Mouse (Mus musculus): ENCODE data around the gene Hcar1. TPM values are rescaled to one million over a fixed set of nuclear protein-coding genes. Genes with fewer than 3 reads are reported as not detected.

The Hcar1 gene
- polyA plus RNA-seq, 1 experiment = 0.05 TPM

DNA sequence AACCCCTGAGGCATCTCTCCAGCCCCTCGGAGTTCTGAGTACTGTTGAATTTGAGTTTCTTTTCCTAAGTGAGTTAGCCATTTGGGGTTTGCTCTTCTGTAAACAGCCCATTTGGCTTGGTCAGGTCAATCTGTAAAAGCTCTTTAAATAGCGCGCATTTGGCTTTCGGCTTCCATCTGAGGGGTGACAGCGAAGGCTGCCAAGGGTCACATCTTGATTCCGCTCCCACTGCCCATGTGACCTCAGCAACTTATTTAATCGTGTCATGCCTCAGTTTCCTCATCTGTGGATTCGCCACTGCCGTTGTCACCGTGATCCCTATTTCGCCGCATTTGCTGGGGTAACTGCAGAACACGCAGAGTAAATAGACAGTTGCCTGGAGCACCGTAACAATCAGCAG lies 35.5 kb downstream of the Hcar1 start:
- peaks cover 11% of the 10 kb centered on the region for H3K4me1 ChIP-seq (ENCODE audit: control insufficient read depth, insufficient read depth, low read length)
- no peaks in the 10 kb centered on the region for H3K27me3 ChIP-seq (ENCODE audit: control insufficient read depth, insufficient read depth, low read length)
- no peaks in the 10 kb centered on the region for H3K36me3 ChIP-seq (ENCODE audit: control insufficient read depth, insufficient read depth, low read length)
- H3K4me3 ChIP-seq (ENCODE audit: control insufficient read depth, low read depth, low read length) = no peak overlapping the region
- TF ChIP-seq CTCF (IDR thresholded peaks at IDR 0.05; ENCODE audit: control insufficient read depth, insufficient read depth, insufficient replicate concordance, low read depth, low read length) (no peak), POLR2A (IDR thresholded peaks at IDR 0.05; ENCODE audit: control insufficient read depth, low read depth, low read length) (no peak)
- H3K27ac ChIP-seq (ENCODE audit: control insufficient read depth, insufficient read depth, low read depth, low read length) = no peak overlapping the region

DNA sequence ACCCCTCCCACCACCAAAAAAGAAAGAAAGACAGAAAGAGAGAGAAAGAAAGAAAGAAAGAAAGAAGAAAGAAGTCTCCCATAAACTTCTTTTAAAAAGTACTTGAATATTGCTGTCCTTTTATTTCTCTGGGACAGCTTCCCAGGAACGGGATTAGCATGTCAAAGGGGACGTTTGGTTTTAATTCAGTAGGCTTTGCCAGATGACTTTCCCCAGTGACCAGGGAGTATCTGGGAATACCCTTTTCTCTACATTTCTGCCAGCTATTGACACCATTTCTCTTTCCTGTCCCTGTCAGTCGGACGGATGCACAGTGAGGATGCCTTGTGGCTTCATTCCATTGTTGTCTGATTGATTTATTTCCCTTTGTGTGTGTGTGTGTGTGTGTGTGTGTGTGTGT lies 36.0 kb downstream of the Hcar1 start:
- Histone ChIP-seq H3K27me3 (ENCODE audit: control insufficient read depth, insufficient read depth, low read length) (no peaks in the 10 kb centered on the region), H3K4me1 (ENCODE audit: control insufficient read depth, insufficient read depth, low read length) (peaks cover 11% of the 10 kb centered on the region), H3K4me3 (ENCODE audit: control insufficient read depth, low read depth, low read length) (no peak overlapping the region), H3K27ac (ENCODE audit: control insufficient read depth, insufficient read depth, low read depth, low read length) (no peak overlapping the region), H3K36me3 (ENCODE audit: control insufficient read depth, insufficient read depth, low read length) (no peaks in the 10 kb centered on the region)
- TF ChIP-seq CTCF (IDR thresholded peaks at IDR 0.05; ENCODE audit: control insufficient read depth, insufficient read depth, insufficient replicate concordance, low read depth, low read length) = no peak
- TF ChIP-seq POLR2A (IDR thresholded peaks at IDR 0.05; ENCODE audit: control insufficient read depth, low read depth, low read length) = no peak

DNA sequence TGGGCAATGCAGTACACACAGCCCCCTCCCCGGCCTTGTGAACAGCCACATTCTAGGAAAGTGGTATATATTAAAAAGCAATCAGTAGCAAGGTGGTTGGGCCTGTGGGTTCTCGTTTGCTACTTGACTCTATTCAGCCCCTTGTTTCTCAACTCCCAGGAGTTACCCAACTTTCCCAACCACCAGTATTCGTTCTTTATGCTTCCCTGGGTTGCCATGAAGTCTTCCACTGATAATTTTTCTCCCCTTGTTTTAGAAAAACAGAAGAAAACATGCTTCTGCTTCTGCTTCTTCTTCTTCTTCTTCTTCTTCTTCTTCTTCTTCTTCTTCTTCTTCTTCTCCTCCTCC lies 36.9 kb downstream of the Hcar1 start:
- Histone ChIP-seq H3K27me3 (ENCODE audit: control insufficient read depth, insufficient read depth, low read length) (no peaks in the 10 kb centered on the region), H3K4me3 (ENCODE audit: control insufficient read depth, low read depth, low read length) (no peak overlapping the region), H3K36me3 (ENCODE audit: control insufficient read depth, insufficient read depth, low read length) (no peaks in the 10 kb centered on the region), H3K4me1 (ENCODE audit: control insufficient read depth, insufficient read depth, low read length) (peaks cover 17% of the 10 kb centered on the region), H3K27ac (ENCODE audit: control insufficient read depth, insufficient read depth, low read depth, low read length) (no peak overlapping the region)
- TF ChIP-seq CTCF (IDR thresholded peaks at IDR 0.05; ENCODE audit: control insufficient read depth, insufficient read depth, insufficient replicate concordance, low read depth, low read length) (no peak), POLR2A (IDR thresholded peaks at IDR 0.05; ENCODE audit: control insufficient read depth, low read depth, low read length) (no peak)

DNA sequence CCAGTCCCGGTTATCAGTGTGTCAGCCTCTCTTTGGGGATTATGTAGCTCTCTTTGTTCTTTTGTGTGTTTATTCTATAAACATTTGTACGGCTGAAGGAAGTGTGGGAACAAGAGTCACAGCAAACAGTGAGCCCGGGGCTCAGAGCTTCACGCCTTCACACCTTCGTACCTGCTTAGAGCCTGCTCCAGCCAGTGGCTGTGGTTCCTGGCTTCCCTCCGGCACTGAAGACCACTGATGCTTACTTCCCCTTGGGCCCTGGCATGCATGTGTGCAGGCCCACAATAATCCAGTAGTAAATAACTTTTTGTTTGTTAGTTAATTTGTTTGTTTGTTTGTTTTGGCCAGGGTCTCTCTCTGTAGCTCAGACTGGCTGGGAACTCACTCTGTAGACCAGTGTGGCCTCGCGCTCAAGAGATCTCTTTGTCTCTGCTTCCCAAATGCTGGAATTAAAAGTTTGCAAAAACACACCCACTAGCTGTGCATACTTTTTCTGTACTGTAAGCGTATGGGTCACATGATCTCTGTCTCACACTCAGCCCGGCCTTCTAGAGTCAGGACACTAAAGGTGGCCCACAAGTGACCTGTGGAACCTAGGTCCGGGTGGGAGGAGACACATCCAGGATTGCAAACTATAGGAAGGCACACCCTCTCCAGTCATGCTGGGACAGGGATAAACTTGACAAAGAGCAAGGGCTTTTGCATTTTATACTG lies 37.4 kb downstream of the Hcar1 start:
- Histone ChIP-seq H3K27me3 (ENCODE audit: control insufficient read depth, insufficient read depth, low read length) (no peaks in the 10 kb centered on the region), H3K36me3 (ENCODE audit: control insufficient read depth, insufficient read depth, low read length) (no peaks in the 10 kb centered on the region), H3K4me1 (ENCODE audit: control insufficient read depth, insufficient read depth, low read length) (peaks cover 17% of the 10 kb centered on the region), H3K4me3 (ENCODE audit: control insufficient read depth, low read depth, low read length) (no peak overlapping the region), H3K27ac (ENCODE audit: control insufficient read depth, insufficient read depth, low read depth, low read length) (no peak overlapping the region)
- no peak for TF ChIP-seq POLR2A (IDR thresholded peaks at IDR 0.05; ENCODE audit: control insufficient read depth, low read depth, low read length)
- TF ChIP-seq CTCF (IDR thresholded peaks at IDR 0.05; ENCODE audit: control insufficient read depth, insufficient read depth, insufficient replicate concordance, low read depth, low read length) = no peak

DNA sequence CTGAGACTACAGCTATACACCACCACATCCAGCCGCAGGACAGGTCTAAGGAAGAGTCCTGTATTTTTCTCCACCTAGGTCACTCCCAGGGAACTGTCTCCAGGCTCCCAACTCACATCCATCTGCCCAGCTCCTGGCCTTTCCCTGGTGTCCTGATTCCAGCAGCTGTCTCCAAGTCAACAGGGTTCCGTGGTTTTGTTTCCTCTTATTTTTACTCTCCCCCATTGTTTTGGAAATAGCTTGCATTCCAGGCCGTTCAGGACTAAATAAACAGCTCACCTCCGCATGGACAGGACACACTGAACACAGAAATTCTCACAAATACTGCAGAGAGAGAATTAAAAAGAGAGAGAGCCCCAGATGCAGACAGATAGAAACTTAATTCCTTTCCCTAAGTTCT lies 42.4 kb downstream of the Hcar1 start:
- no peak overlapping the region for H3K4me3 ChIP-seq (ENCODE audit: control insufficient read depth, low read depth, low read length)
- peaks cover 6% of the 10 kb centered on the region for H3K4me1 ChIP-seq (ENCODE audit: control insufficient read depth, insufficient read depth, low read length)
- H3K27me3 ChIP-seq (ENCODE audit: control insufficient read depth, insufficient read depth, low read length) = no peaks in the 10 kb centered on the region
- no peak for TF ChIP-seq CTCF (IDR thresholded peaks at IDR 0.05; ENCODE audit: control insufficient read depth, insufficient read depth, insufficient replicate concordance, low read depth, low read length)
- TF ChIP-seq POLR2A (IDR thresholded peaks at IDR 0.05; ENCODE audit: control insufficient read depth, low read depth, low read length) = no peak
- no peak overlapping the region for H3K27ac ChIP-seq (ENCODE audit: control insufficient read depth, insufficient read depth, low read depth, low read length)
- no peaks in the 10 kb centered on the region for H3K36me3 ChIP-seq (ENCODE audit: control insufficient read depth, insufficient read depth, low read length)

DNA sequence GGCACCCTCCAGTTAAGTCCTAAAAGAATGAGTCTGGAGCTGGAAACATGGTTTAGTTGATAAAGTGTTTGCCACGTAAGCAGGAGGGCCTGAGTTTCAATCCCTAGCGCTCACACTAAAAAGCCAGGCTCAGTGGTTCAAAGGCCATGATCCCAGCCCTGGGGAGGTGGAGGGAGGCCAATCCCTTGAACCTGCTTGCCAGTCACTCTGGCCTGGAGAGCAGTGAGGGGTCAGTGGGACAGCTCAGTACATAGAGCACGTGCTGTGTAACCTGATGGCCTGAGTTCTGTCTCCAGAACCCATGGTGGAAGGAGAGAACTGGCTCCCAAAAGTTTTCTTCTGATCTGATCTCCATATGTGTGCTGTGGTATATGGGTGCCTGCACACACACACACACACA lies 45.0 kb downstream of the Hcar1 start:
- no peaks in the 10 kb centered on the region for H3K36me3 ChIP-seq (ENCODE audit: control insufficient read depth, insufficient read depth, low read length)
- H3K4me1 ChIP-seq (ENCODE audit: control insufficient read depth, insufficient read depth, low read length) = peaks cover 6% of the 10 kb centered on the region
- no peak overlapping the region for H3K27ac ChIP-seq (ENCODE audit: control insufficient read depth, insufficient read depth, low read depth, low read length)
- no peaks in the 10 kb centered on the region for H3K27me3 ChIP-seq (ENCODE audit: control insufficient read depth, insufficient read depth, low read length)
- TF ChIP-seq CTCF (IDR thresholded peaks at IDR 0.05; ENCODE audit: control insufficient read depth, insufficient read depth, insufficient replicate concordance, low read depth, low read length) = no peak
- no peak for TF ChIP-seq POLR2A (IDR thresholded peaks at IDR 0.05; ENCODE audit: control insufficient read depth, low read depth, low read length)
- no peak overlapping the region for H3K4me3 ChIP-seq (ENCODE audit: control insufficient read depth, low read depth, low read length)

DNA sequence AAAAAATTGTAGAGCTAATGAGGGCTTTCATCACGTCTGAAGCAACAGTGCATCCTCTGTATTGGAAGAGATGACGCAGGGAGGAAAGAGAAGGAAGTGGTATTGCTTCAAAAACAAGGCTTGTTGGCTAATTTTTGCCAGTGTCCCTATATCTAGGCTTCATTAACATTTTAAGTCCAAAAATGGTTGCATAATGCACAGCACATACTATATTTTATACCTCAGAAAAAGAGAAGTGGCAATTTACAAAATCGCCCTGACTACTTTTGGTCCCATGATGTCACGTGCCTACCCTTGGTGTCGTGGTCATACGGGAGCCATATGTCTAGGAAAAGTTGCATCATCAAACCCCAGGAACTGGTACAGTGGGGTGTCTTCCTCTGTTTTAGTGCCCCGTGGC lies 47.5 kb downstream of the Hcar1 start:
- H3K36me3 ChIP-seq (ENCODE audit: control insufficient read depth, insufficient read depth, low read length) = no peaks in the 10 kb centered on the region
- no peak for TF ChIP-seq POLR2A (IDR thresholded peaks at IDR 0.05; ENCODE audit: control insufficient read depth, low read depth, low read length)
- TF ChIP-seq CTCF (IDR thresholded peaks at IDR 0.05; ENCODE audit: control insufficient read depth, insufficient read depth, insufficient replicate concordance, low read depth, low read length) = no peak
- H3K27me3 ChIP-seq (ENCODE audit: control insufficient read depth, insufficient read depth, low read length) = no peaks in the 10 kb centered on the region
- no peak overlapping the region for H3K4me3 ChIP-seq (ENCODE audit: control insufficient read depth, low read depth, low read length)
- H3K27ac ChIP-seq (ENCODE audit: control insufficient read depth, insufficient read depth, low read depth, low read length) = no peak overlapping the region
- no peaks in the 10 kb centered on the region for H3K4me1 ChIP-seq (ENCODE audit: control insufficient read depth, insufficient read depth, low read length)

All from testis, adult 2 months (tissue).